ENCODE assay signal across 8 mouse cellular contexts in the genomic region with DNA sequence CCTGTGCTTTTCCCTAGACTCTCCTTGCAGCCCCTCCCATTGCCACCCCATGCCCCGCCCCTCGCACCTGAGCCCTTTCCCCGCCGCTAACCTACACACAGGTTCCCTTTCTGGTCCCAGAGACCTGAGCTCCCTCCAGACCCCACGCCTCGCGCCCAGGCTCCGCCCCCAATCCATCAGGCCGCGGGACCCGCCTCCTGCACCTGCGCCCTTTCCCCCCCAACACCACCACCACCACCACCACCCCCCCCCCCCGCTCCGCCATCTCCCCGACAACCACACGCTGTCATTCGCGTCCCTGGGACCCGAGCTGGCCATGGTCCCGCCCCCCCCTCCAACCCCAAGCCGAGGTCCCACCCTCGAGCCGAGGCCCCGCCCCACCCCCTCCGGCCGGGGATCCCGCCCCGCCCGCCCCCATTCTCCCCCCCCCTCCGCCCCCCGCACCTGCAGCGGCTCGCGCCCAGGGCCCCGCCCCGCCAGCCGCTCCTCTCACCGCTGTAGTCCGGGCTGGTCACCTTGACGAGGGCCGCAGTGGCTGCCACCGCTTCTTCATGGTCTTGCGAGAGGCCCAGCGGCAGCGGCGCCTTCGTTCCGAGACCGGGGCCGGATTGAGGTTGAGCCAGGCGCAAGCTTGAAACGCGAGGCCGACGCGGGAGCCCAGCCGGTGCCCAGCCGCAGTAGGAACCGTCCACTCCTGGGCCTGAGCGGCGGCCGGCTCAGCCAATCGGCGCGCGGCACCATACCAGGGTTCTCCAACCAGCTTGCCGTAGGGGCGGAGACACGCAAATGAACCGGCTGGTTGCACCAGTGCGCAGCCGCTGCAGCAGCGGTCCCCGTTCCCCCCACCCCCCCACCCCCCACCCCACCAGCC. TPM values are rescaled to one million over a fixed set of nuclear protein-coding genes. Genes with fewer than 3 reads are reported as not detected.
DNase-seq lines count a peak whose midpoint lies in the region; ATAC-seq and TF ChIP-seq lines count a peak whose summit lies in the region.

A gene (minus strand): TSS at position 710 of the 871 bp plus-strand sequence.

- H3K27me3 ChIP-seq in CH12.LX (replicated peaks), result peaks cover 7% of the 10 kb centered on the region
- no peaks in the 10 kb centered on the region for H3K27me3 ChIP-seq in forebrain, embryonic 11.5 days (ENCODE audit: control insufficient read depth, insufficient read depth, low read length)
- H3K27me3 ChIP-seq in heart, embryonic 16.5 days (ENCODE audit: control insufficient read depth, insufficient read depth, low read length), result no peaks in the 10 kb centered on the region
- no peaks in the 10 kb centered on the region for H3K27me3 ChIP-seq in liver, embryonic 15.5 days
- H3K27me3 ChIP-seq in neural tube, embryonic 12.5 days (replicated peaks), result no peaks in the 10 kb centered on the region

- peak within 1 kb of the TSS; percentile 52 to 80 (median 63) for H3K4me3 ChIP-seq in CH12.LX (replicated peaks in 1 of 3; ENCODE audit: low read depth in 2 of 3, low read length in 2 of 3, poor library complexity in 1 of 3)
- H3K4me3 ChIP-seq in forebrain, embryonic 11.5 days (ENCODE audit: low read depth, low read length), result peak within 1 kb of the TSS; percentile 60
- peak within 1 kb of the TSS; percentile 84 for H3K4me3 ChIP-seq in heart, embryonic 16.5 days (ENCODE audit: low read length)
- H3K4me3 ChIP-seq in liver, embryonic 15.5 days (replicated peaks), result peak within 1 kb of the TSS; percentile 68
- peak within 1 kb of the TSS; percentile 73 for H3K4me3 ChIP-seq in neural tube, embryonic 12.5 days

- H3K36me3 ChIP-seq in CH12.LX (replicated peaks in 1 of 2; ENCODE audit: control insufficient read depth in 1 of 2, insufficient read depth in 1 of 2, low read length in 1 of 2), result peaks cover 0 to 13% of the 10 kb centered on the region in 2 experiments
- no peaks in the 10 kb centered on the region for H3K36me3 ChIP-seq in forebrain, embryonic 11.5 days (ENCODE audit: control insufficient read depth, insufficient read depth, low read length)
- no peaks in the 10 kb centered on the region for H3K36me3 ChIP-seq in heart, embryonic 16.5 days (ENCODE audit: control insufficient read depth, insufficient read depth)
- H3K36me3 ChIP-seq in liver, embryonic 15.5 days (replicated peaks), result no peaks in the 10 kb centered on the region
- H3K36me3 ChIP-seq in neural tube, embryonic 12.5 days, result no peaks in the 10 kb centered on the region

- peak within 1 kb of the TSS; percentile 39 for H3K9ac ChIP-seq in CH12.LX (ENCODE audit: insufficient read depth, low read depth)
- peak within 1 kb of the TSS; percentile 69 for H3K9ac ChIP-seq in forebrain, embryonic 11.5 days (ENCODE audit: low read length)
- peak within 1 kb of the TSS; percentile 84 for H3K9ac ChIP-seq in heart, embryonic 16.5 days (ENCODE audit: low read length)
- peak within 1 kb of the TSS; percentile 56 for H3K9ac ChIP-seq in liver, embryonic 15.5 days
- H3K9ac ChIP-seq in neural tube, embryonic 12.5 days, result peak within 1 kb of the TSS; percentile 67

- H3K79me2 ChIP-seq in CH12.LX (replicated peaks; ENCODE audit: control insufficient read depth, extremely low read depth, insufficient read depth, poor library complexity, severe bottlenecking), result no peaks in the 10 kb centered on the region

- TF ChIP-seq RAD21 in CH12.LX (IDR thresholded peaks at IDR 0.05; ENCODE audit: low read depth, low read length), result no peak

- in situ Hi-C loops in CH12.LX (cut with MboI; ENCODE audit: low pct_ligation_motif_present, low pct_unique_long_range_greater_than_20kb, low sequenced_read_pairs), result loop anchor here (25.0 kb wide), 1 partner anchor 384 kb away; a partner anchor contains a TSS

- H3K4me1 ChIP-seq in CH12.LX (ENCODE audit: control insufficient read depth in 1 of 2, insufficient read depth in 2 of 2), result peaks cover 0 to 14% of the 10 kb centered on the region in 2 experiments; a peak in 2 of 4 replicates
- no peaks in the 10 kb centered on the region; the same call in 1 of the 2 replicates for H3K4me1 ChIP-seq in forebrain, embryonic 11.5 days (replicated peaks; ENCODE audit: control insufficient read depth, insufficient read depth, low read length)
- peaks cover 3% of the 10 kb centered on the region; the same call in 1 of the 2 replicates for H3K4me1 ChIP-seq in heart, embryonic 16.5 days (ENCODE audit: control insufficient read depth, insufficient read depth, low read length)
- H3K4me1 ChIP-seq in liver, embryonic 15.5 days (replicated peaks), result peaks cover 18% of the 10 kb centered on the region
- H3K4me1 ChIP-seq in neural tube, embryonic 12.5 days, result peaks cover 10% of the 10 kb centered on the region; the same call in 1 of the 2 replicates

- no peak for TF ChIP-seq CTCF in CH12.LX (conservative IDR thresholded peaks at IDR 0.05 in 1 of 2, IDR thresholded peaks at IDR 0.05 in 1 of 2; ENCODE audit: low read depth in 2 of 2, low read length in 2 of 2)

- peak within 1 kb of the TSS; percentile 98 for H3K4me2 ChIP-seq in CH12.LX (ENCODE audit: insufficient read depth, low read depth, poor library complexity, severe bottlenecking)
- H3K4me2 ChIP-seq in forebrain, embryonic 11.5 days (ENCODE audit: low read depth, low read length, severe bottlenecking), result peak within 1 kb of the TSS; percentile 69
- H3K4me2 ChIP-seq in heart, embryonic 16.5 days (ENCODE audit: low read depth, low read length), result peak within 1 kb of the TSS; percentile 83
- peak within 1 kb of the TSS; percentile 88 for H3K4me2 ChIP-seq in liver, embryonic 15.5 days
- H3K4me2 ChIP-seq in neural tube, embryonic 12.5 days (replicated peaks), result peak within 1 kb of the TSS; percentile 84

- peak within 1 kb of the TSS; percentile 29; the same call in 1 of the 2 replicates for H3K27ac ChIP-seq in CH12.LX (ENCODE audit: insufficient read depth, low read depth)
- H3K27ac ChIP-seq in forebrain, embryonic 11.5 days (ENCODE audit: low read depth, low read length), result peak within 1 kb of the TSS; percentile 94
- peak within 1 kb of the TSS; percentile 97 for H3K27ac ChIP-seq in heart, embryonic 16.5 days (ENCODE audit: low read length)
- H3K27ac ChIP-seq in liver, embryonic 15.5 days (replicated peaks), result peak within 1 kb of the TSS; percentile 84
- H3K27ac ChIP-seq in neural tube, embryonic 12.5 days, result peak within 1 kb of the TSS; percentile 97

- ATAC-seq in forebrain, embryonic 11.5 days (replicated peaks; ENCODE audit: low FRiP score), result peak; percentile 99
- peak; percentile 100 for ATAC-seq in heart, embryonic 16.5 days (replicated peaks; ENCODE audit: extremely low read depth, insufficient read depth, low FRiP score)
- ATAC-seq in liver, embryonic 15.5 days (ENCODE audit: insufficient read depth), result peak; percentile 94
- peak; percentile 99 for ATAC-seq in neural tube, embryonic 12.5 days (ENCODE audit: low FRiP score, low read depth)

- dilution Hi-C loops in CH12.LX (cut with MboI; ENCODE audit: extremely low pct_ligation_motif_present, extremely low pct_unique_long_range_greater_than_20kb, low sequenced_read_pairs), result no loop called here

- TF ChIP-seq EP300 in CH12.LX (IDR thresholded peaks at IDR 0.05; ENCODE audit: low read length), result no peak

- DNase-seq in CH12.LX (ENCODE audit: extremely low read depth), result peak; percentile 92
- DNase-seq in c-Kit-positive CD71-positive TER-119-negative erythroid progenitor cells, embryonic 14.5 days (ENCODE audit: low read depth), result peak; percentile 87
- peak; percentile 99 for DNase-seq in forebrain, embryonic 11.5 days (ENCODE audit: low spot score)
- peak; percentile 99 for DNase-seq in kidney, postnatal 36 days
- peak; percentile 93 for DNase-seq in telencephalon, adult 2 months (ENCODE audit: low read depth, low spot score)

- H3K9me3 ChIP-seq in CH12.LX (replicated peaks; ENCODE audit: low read length), result no peaks in the 10 kb centered on the region
- H3K9me3 ChIP-seq in forebrain, embryonic 11.5 days (ENCODE audit: control insufficient read depth, low read length), result no peaks in the 10 kb centered on the region
- H3K9me3 ChIP-seq in heart, embryonic 16.5 days (replicated peaks; ENCODE audit: control insufficient read depth, low read length), result no peaks in the 10 kb centered on the region
- H3K9me3 ChIP-seq in liver, embryonic 15.5 days (replicated peaks), result no peaks in the 10 kb centered on the region
- H3K9me3 ChIP-seq in neural tube, embryonic 12.5 days, result no peaks in the 10 kb centered on the region

- under 1% methylated on average over 48 of the region's 74 CpGs for WGBS in forebrain, embryonic 11.5 days
- under 1% methylated on average over 60 of the region's 74 CpGs for WGBS in heart, embryonic 16.5 days
- 1% methylated on average over 72 of the region's 74 CpGs for WGBS in liver, embryonic 15.5 days (ENCODE audit: insufficient replicate concordance)
- WGBS in neural tube, embryonic 12.5 days, result under 1% methylated on average over 53 of the region's 74 CpGs

- TF ChIP-seq POLR2A in CH12.LX (IDR thresholded peaks at IDR 0.05; ENCODE audit: low read depth, low read length), result peak; percentile 40; the same call in 1 of the 2 replicates

TF ChIP-seq in CH12.LX, 34 proteins besides CTCF, POLR2A, EP300 and RAD21 (continues in another document):
- no peak for TF ChIP-seq MAFK (IDR thresholded peaks at IDR 0.05; ENCODE audit: insufficient replicate concordance, low read length)
- no peak for TF ChIP-seq CHD1 (IDR thresholded peaks at IDR 0.05; ENCODE audit: low read depth, low read length)
- peak; percentile 29; the same call in 1 of the 2 replicates for TF ChIP-seq MAZ (IDR thresholded peaks at IDR 0.05; ENCODE audit: low read depth, low read length)
- TF ChIP-seq ETS1 (conservative IDR thresholded peaks at IDR 0.05; ENCODE audit: low read depth, low read length), result no peak
- TF ChIP-seq ZKSCAN1 (IDR thresholded peaks at IDR 0.05; ENCODE audit: borderline replicate concordance, low read depth, low read length), result no peak
- no peak; the same call in 1 of the 2 replicates for TF ChIP-seq UBTF (IDR thresholded peaks at IDR 0.05; ENCODE audit: low read depth, low read length)
- TF ChIP-seq CHD2 (IDR thresholded peaks at IDR 0.05; ENCODE audit: low read length), result peak; percentile 81
- no peak for TF ChIP-seq NELFE (IDR thresholded peaks at IDR 0.05; ENCODE audit: low read depth, low read length)
- no peak for TF ChIP-seq ELF1 (IDR thresholded peaks at IDR 0.05; ENCODE audit: low read depth, low read length)
- no peak for TF ChIP-seq RCOR1 (conservative IDR thresholded peaks at IDR 0.05; ENCODE audit: low read depth, low read length)
- TF ChIP-seq IRF4 (IDR thresholded peaks at IDR 0.05; ENCODE audit: low read depth, low read length), result 0 out of 2 replicates have a peak, but pooled peaks have one; percentile 7

RNA-seq across cellular contexts. Expression of the gene that starts here (rescaled TPM):
- 1.2 and 1.5 TPM in 2 replicates for total RNA-seq in CH12.LX (2012; rRNA removed)
- 0.62 and 0.95 TPM in 2 replicates for total RNA-seq in CH12.LX (2014; rRNA removed)
- 1.3 and 2.1 TPM in 2 replicates for polyA plus RNA-seq in CH12.LX (2012; ENCODE audit: insufficient read length, low read depth)
- 17.7 and 19.5 TPM in 2 replicates for polyA plus RNA-seq in forebrain, embryonic 11.5 days (2014; fragmentation: Nextera tagmentation; extraction: Ambion mirVana)
- 4.6 and 5.3 TPM in 2 replicates for polyA plus RNA-seq in heart, embryonic 16.5 days (2015; fragmentation: Nextera tagmentation; extraction: Ambion mirVana)
- polyA plus RNA-seq in liver, embryonic 15.5 days (2015; fragmentation: Nextera tagmentation; extraction: Ambion mirVana), result 0.90 TPM in 2 replicates
- polyA plus RNA-seq in neural tube, embryonic 12.5 days (2016; fragmentation: Nextera tagmentation; extraction: Ambion mirVana), result 25.9 and 27.6 TPM in 2 replicates

Comparison
In these comparisons a context has a peak if more than half of its experiments do, and no peak if none do; other contexts are left out.
1. Peak in every context shown above with its lines: DNase-seq, ATAC-seq, H3K4me3 ChIP-seq and H3K27ac ChIP-seq.
2. Peak in ATAC-seq, H3K4me3 ChIP-seq, H3K27ac ChIP-seq, H3K9ac ChIP-seq and H3K4me2 ChIP-seq in liver, embryonic 15.5 days; RNA of the gene not detected or under 1 TPM.
3. H3K27ac ChIP-seq: peak in every context shown above with its lines; median percentile 97 in heart, embryonic 16.5 days; 97 in neural tube, embryonic 12.5 days; 94 in forebrain, embryonic 11.5 days; 84 in liver, embryonic 15.5 days; 29 in CH12.LX.